Mouse (Mus musculus): ENCODE data around the gene Igfbp6. TPM values are rescaled to one million over a fixed set of nuclear protein-coding genes. Genes with fewer than 3 reads are reported as not detected.
A peak's percentile ranks its signal among the peaks of the same experiment; 100 is the strongest.

Gene Igfbp6
- polyA plus RNA-seq, 1 experiment from 2014 or later: 0.26 TPM

DNA sequence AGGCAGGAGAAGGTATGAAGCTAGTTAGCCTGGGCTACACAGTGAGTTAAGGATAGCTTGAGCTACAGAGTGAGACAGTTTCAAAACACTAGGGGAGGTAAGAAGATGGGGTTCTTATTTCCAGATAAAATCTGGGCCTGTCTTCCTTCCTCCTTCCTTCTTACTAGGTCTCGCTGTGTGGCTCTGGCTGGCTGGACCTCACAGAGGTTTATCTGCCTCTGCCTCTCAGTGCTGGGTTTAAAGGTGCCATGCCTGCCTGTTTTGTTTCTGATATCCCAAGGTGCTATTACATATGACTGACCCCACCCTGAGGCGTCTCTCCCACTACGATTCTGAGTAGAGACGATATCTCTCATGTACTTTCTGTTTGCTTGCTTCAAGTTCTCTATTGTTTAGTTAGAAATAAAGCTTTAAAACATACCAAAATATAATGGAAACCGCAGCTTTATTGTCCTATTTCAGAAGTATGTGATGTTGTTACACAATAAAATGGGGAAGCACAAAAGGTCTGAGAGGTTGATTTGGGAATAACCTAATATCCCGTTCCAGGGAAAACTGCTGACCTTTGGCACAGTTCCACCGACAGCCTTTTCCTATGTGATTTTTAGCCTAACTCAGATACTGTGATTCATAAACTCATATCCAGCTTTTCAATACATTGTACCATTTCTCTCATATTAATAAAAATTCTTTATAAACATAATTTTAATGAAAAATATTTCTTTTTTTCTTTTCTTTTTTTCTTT lies 32.6 kb downstream of the Igfbp6 start:
- DNase-seq (ENCODE audit: low spot score): no peak
- Histone ChIP-seq H3K9me3 (no peaks in the 10 kb centered on the region), H3K27ac (replicated peaks) (no peak overlapping the region), H3K27me3 (replicated peaks; ENCODE audit: low read depth, poor library complexity, severe bottlenecking) (no peaks in the 10 kb centered on the region), H3K4me3 (no peak overlapping the region), H3K4me1 (peaks cover 4% of the 10 kb centered on the region; the same call in 1 of the 2 replicates), H3K36me3 (replicated peaks) (peaks cover 43% of the 10 kb centered on the region)
- 93% methylated on average over 7 of the region's 7 CpGs for WGBS

GRCm38 (mm10) chr15:102177417-102177816 lies 33.3 kb downstream of the Igfbp6 start:
- no peaks in the 10 kb centered on the region for H3K27me3 ChIP-seq (replicated peaks; ENCODE audit: low read depth, poor library complexity, severe bottlenecking)
- no peaks in the 10 kb centered on the region for H3K9me3 ChIP-seq
- no peak overlapping the region for H3K27ac ChIP-seq (replicated peaks)
- peaks cover 4% of the 10 kb centered on the region; the same call in 1 of the 2 replicates for H3K4me1 ChIP-seq
- H3K4me3 ChIP-seq: no peak overlapping the region
- 84% methylated on average over 8 of the region's 8 CpGs for WGBS
- H3K36me3 ChIP-seq (replicated peaks): peaks cover 43% of the 10 kb centered on the region
- no peak for DNase-seq (ENCODE audit: low spot score)

DNA sequence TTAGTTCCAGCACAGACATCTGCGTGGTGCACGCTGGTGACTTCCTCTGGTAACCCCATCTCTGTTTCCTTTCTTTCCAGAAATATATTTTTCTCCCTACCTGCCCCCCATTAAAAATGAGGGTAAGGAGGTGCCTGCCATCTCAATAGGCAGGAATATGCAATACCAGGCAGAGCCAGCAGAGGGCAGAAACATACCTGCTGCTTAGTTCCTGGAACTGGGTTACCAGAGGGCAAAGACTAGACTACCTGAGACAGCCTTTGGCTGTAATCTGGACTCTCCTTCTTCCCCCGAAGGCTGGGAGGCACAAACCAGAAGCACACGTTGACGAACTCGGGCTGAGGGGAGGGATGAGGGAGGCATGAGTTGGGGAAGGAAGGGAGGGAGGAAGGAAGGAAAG lies 34.1 kb downstream of the Igfbp6 start:
- peak; percentile 74 for DNase-seq (ENCODE audit: low spot score)
- H3K27ac ChIP-seq (replicated peaks): peak overlapping the region; percentile 40; the same call in 1 of the 2 replicates
- H3K27me3 ChIP-seq (replicated peaks; ENCODE audit: low read depth, poor library complexity, severe bottlenecking): no peaks in the 10 kb centered on the region
- H3K4me1 ChIP-seq: peaks cover 7% of the 10 kb centered on the region
- peaks cover 47% of the 10 kb centered on the region for H3K36me3 ChIP-seq (replicated peaks)
- H3K4me3 ChIP-seq: no peak overlapping the region
- 15% methylated on average over 6 of the region's 6 CpGs for WGBS
- H3K9me3 ChIP-seq: no peaks in the 10 kb centered on the region

DNA sequence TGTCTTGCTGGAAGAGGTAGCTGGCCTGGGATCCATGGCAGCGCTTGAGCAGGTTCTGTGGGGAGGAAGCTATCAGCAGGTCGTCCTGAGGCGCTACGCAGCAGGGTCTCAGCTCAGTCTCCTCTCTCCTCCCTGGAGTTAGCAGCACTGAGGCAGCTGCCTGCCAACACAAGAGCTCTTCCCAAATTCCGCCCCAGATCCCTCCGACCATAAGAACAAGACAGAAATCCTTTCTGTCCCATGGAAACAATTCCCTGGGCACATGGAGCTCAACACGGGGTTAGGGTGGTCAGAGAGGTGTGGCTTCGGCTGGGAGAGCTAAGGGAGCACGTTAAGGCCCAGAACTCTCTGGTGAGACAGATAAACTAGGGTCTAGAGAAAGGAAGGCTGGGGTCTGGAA lies 34.9 kb downstream of the Igfbp6 start:
- WGBS: 79% methylated on average over 9 of the region's 9 CpGs
- H3K27me3 ChIP-seq (replicated peaks; ENCODE audit: low read depth, poor library complexity, severe bottlenecking): no peaks in the 10 kb centered on the region
- H3K4me1 ChIP-seq: peaks cover 9% of the 10 kb centered on the region
- peaks cover 55% of the 10 kb centered on the region for H3K36me3 ChIP-seq (replicated peaks)
- no peak for DNase-seq (ENCODE audit: low spot score)
- H3K4me3 ChIP-seq: no peak overlapping the region
- H3K9me3 ChIP-seq: no peaks in the 10 kb centered on the region
- H3K27ac ChIP-seq (replicated peaks): peak overlapping the region; percentile 40; the same call in 1 of the 2 replicates

- DNase-seq (ENCODE audit: low spot score): no peak
- H3K36me3 ChIP-seq (replicated peaks): peaks cover 61% of the 10 kb centered on the region
- H3K4me3 ChIP-seq: no peak overlapping the region
- H3K4me1 ChIP-seq: peaks cover 9% of the 10 kb centered on the region
- WGBS: 91% methylated on average over 14 of the region's 14 CpGs
- no peaks in the 10 kb centered on the region for H3K9me3 ChIP-seq
- no peaks in the 10 kb centered on the region for H3K27me3 ChIP-seq (replicated peaks; ENCODE audit: low read depth, poor library complexity, severe bottlenecking)
- no peak overlapping the region for H3K27ac ChIP-seq (replicated peaks)
Measured at GRCm38 (mm10) chr15:102179924-102180323, 35.8 kb downstream of the Igfbp6 start.

GRCm38 (mm10) chr15:102183076-102183475 lies 38.9 kb downstream of the Igfbp6 start:
- Histone ChIP-seq H3K9me3 (no peaks in the 10 kb centered on the region), H3K36me3 (replicated peaks) (peaks cover 72% of the 10 kb centered on the region), H3K27ac (replicated peaks) (no peak overlapping the region), H3K27me3 (replicated peaks; ENCODE audit: low read depth, poor library complexity, severe bottlenecking) (no peaks in the 10 kb centered on the region), H3K4me1 (peaks cover 22% of the 10 kb centered on the region), H3K4me3 (no peak overlapping the region)
- no peak for DNase-seq (ENCODE audit: low spot score)
- WGBS: 67% methylated on average over 3 of the region's 3 CpGs

GRCm38 (mm10) chr15:102186239-102186638 lies 42.1 kb downstream of the Igfbp6 start:
- Histone ChIP-seq H3K27me3 (replicated peaks; ENCODE audit: low read depth, poor library complexity, severe bottlenecking) (no peaks in the 10 kb centered on the region), H3K9me3 (no peaks in the 10 kb centered on the region), H3K4me3 (no peak overlapping the region), H3K27ac (replicated peaks) (no peak overlapping the region), H3K36me3 (replicated peaks) (peaks cover 59% of the 10 kb centered on the region), H3K4me1 (peaks cover 24% of the 10 kb centered on the region)
- DNase-seq (ENCODE audit: low spot score): no peak
- WGBS: 76% methylated on average over 11 of the region's 11 CpGs

GRCm38 (mm10) chr15:102188096-102188495 lies 43.9 kb downstream of the Igfbp6 start:
- Histone ChIP-seq H3K9me3 (no peaks in the 10 kb centered on the region), H3K4me3 (no peak overlapping the region), H3K27ac (replicated peaks) (peak overlapping the region; percentile 59), H3K27me3 (replicated peaks; ENCODE audit: low read depth, poor library complexity, severe bottlenecking) (no peaks in the 10 kb centered on the region), H3K36me3 (replicated peaks) (peaks cover 55% of the 10 kb centered on the region), H3K4me1 (peaks cover 41% of the 10 kb centered on the region)
- no peak for DNase-seq (ENCODE audit: low spot score)
- 88% methylated on average over 10 of the region's 10 CpGs for WGBS

- Histone ChIP-seq H3K36me3 (replicated peaks) (peaks cover 47% of the 10 kb centered on the region), H3K27ac (replicated peaks) (0 out of 2 replicates have a peak overlapping the region, but pooled peaks have one; percentile 59), H3K4me3 (no peak overlapping the region), H3K27me3 (replicated peaks; ENCODE audit: low read depth, poor library complexity, severe bottlenecking) (no peaks in the 10 kb centered on the region), H3K4me1 (peaks cover 37% of the 10 kb centered on the region), H3K9me3 (no peaks in the 10 kb centered on the region)
- WGBS: 71% methylated on average over 6 of the region's 6 CpGs
- no peak for DNase-seq (ENCODE audit: low spot score)
Measured at GRCm38 (mm10) chr15:102188883-102189282, 44.7 kb downstream of the Igfbp6 start.

GRCm38 (mm10) chr15:102191699-102192098 lies 47.5 kb downstream of the Igfbp6 start:
- Histone ChIP-seq H3K27me3 (replicated peaks; ENCODE audit: low read depth, poor library complexity, severe bottlenecking) (no peaks in the 10 kb centered on the region), H3K4me3 (no peak overlapping the region), H3K4me1 (peaks cover 31% of the 10 kb centered on the region), H3K27ac (replicated peaks) (no peak overlapping the region), H3K36me3 (replicated peaks) (peaks cover 23% of the 10 kb centered on the region), H3K9me3 (no peaks in the 10 kb centered on the region)
- WGBS: 70% methylated on average over 7 of the region's 7 CpGs
- DNase-seq (ENCODE audit: low spot score): no peak

DNA sequence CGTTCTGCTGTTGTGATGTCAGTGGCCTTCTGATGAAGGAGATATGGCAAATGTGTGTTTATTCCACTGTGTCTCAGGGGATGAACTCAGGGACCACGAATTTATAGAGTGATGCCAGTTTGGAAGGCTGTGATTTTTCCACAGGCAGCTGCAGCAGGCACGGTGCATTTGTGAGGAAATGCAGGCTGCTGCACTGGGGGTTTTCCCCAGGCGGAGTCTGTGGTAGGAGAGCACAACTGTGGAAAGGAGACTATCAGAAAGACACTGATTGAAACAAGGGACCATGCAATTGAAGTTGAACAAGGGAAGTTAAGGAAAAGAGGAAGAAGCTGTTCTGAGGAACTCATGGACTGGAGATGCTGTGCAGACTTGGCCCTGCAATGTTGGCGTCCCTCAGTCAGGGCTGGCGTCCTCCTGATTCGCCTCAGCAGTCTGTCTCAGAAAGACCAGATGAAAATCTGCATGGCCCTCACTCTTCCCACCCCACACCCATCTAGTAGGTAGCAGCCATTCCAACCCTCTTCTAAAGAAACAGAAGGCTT lies 48.2 kb downstream of the Igfbp6 start:
- H3K36me3 ChIP-seq (replicated peaks): peaks cover 18% of the 10 kb centered on the region
- no peak overlapping the region for H3K27ac ChIP-seq (replicated peaks)
- no peak overlapping the region for H3K4me3 ChIP-seq
- no peaks in the 10 kb centered on the region for H3K9me3 ChIP-seq
- no peaks in the 10 kb centered on the region for H3K27me3 ChIP-seq (replicated peaks; ENCODE audit: low read depth, poor library complexity, severe bottlenecking)
- no peak for DNase-seq (ENCODE audit: low spot score)
- H3K4me1 ChIP-seq: peaks cover 27% of the 10 kb centered on the region
- 79% methylated on average over 7 of the region's 7 CpGs for WGBS

DNA sequence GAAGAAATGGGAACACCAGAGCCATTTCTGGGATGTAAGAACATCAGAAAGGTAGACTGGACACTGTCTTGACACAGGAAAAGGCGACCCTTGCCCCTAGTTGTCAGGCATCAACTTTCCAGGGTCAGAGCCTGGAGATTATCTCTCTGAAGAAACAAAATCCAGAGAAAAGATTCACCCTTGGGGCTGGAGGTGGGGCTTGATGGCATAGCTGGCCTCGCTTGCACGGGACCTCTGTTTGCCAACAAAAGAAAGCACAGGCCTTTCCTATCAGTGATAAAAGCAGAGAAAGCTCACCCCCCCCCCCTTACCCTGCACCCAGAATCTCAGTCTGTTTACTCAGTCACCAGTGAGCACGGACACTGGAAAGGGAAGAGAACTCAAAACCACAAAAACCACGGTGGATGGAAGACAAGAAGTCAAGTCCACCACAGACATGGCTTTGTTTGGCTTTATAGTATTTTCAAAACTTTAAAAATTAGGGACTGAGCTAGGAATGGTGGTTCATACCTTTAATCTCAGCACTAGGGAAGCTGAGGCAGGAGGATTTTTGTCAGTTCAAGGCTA lies 48.7 kb downstream of the Igfbp6 start:
- Histone ChIP-seq H3K9me3 (no peaks in the 10 kb centered on the region), H3K4me3 (no peak overlapping the region), H3K27me3 (replicated peaks; ENCODE audit: low read depth, poor library complexity, severe bottlenecking) (no peaks in the 10 kb centered on the region), H3K36me3 (replicated peaks) (peaks cover 12% of the 10 kb centered on the region), H3K27ac (replicated peaks) (no peak overlapping the region), H3K4me1 (peaks cover 25% of the 10 kb centered on the region)
- 47% methylated on average over 5 of the region's 5 CpGs for WGBS
- no peak for DNase-seq (ENCODE audit: low spot score)

GRCm38 (mm10) chr15:102193652-102194051 lies 49.5 kb downstream of the Igfbp6 start:
- Histone ChIP-seq H3K27me3 (replicated peaks; ENCODE audit: low read depth, poor library complexity, severe bottlenecking) (no peaks in the 10 kb centered on the region), H3K36me3 (replicated peaks) (0 out of 2 replicates have a peak, but pooled peaks cover 6% of the 10 kb centered on the region), H3K9me3 (no peaks in the 10 kb centered on the region), H3K4me1 (peaks cover 19% of the 10 kb centered on the region), H3K27ac (replicated peaks) (no peak overlapping the region), H3K4me3 (no peak overlapping the region)
- no peak for DNase-seq (ENCODE audit: low spot score)
- WGBS: 87% methylated on average over 4 of the region's 4 CpGs
